Mouse (Mus musculus) CH12.LX (cell line): Measurements from ENCODE around the gene Fdxr. TPM values are rescaled to one million over a fixed set of nuclear protein-coding genes. Genes with fewer than 3 reads are reported as not detected.
A peak's percentile ranks its signal among the peaks of the same experiment; 100 is the strongest.

Experiments
- DNase-seq: peaks from one replicate; pipeline ENCODE4 v3.0.0-alpha.2; 2013; ENCODE audit errors: extremely low read depth
- H3K27ac ChIP-seq: 2 replicates; pipeline ENCODE4 v1.5.1; 2012; ENCODE audit warnings: low read depth, mild to moderate bottlenecking, control low read depth, moderate library complexity; ENCODE audit not compliant: insufficient read depth
- H3K27me3 ChIP-seq: replicated peaks from 2 replicates; pipeline ENCODE3; 2012; ENCODE audit warnings: inconsistent platforms
- H3K36me3 ChIP-seq, 2 experiments: replicated peaks in 1 of 2; 2 replicates each; pipeline versions ENCODE3 to v1.6.1; 2012; ENCODE audit warnings: inconsistent platforms in 1 of 2, low read length in 1 of 2, mild to moderate bottlenecking in 1 of 2, mixed read lengths in 1 of 2, moderate library complexity in 1 of 2; ENCODE audit not compliant: control insufficient read depth in 1 of 2, insufficient read depth in 1 of 2
- H3K4me1 ChIP-seq, 2 experiments: 2 replicates each; pipeline ENCODE4 v1.6.1; 2012; ENCODE audit warnings: inconsistent platforms in 1 of 2, moderate library complexity in 1 of 2; ENCODE audit not compliant: insufficient read depth in 2 of 2, control insufficient read depth in 1 of 2
- H3K4me2 ChIP-seq: 2 replicates; pipeline ENCODE4 v1.6.1; 2012; ENCODE audit warnings: low read depth, mild to moderate bottlenecking, control low read depth; ENCODE audit not compliant: poor library complexity, insufficient read depth, severe bottlenecking
- H3K4me3 ChIP-seq, 3 experiments: fragments of 150-350 bp in 1 of 3; sonication (generic) in 1 of 3; replicated peaks in 1 of 3; 2 replicates each; pipeline versions ENCODE3 to v1.5.1; 2011 to 2012; ENCODE audit warnings: low read depth in 2 of 3, low read length in 2 of 3, mild to moderate bottlenecking in 2 of 3, moderate library complexity in 2 of 3, control low read depth in 1 of 3, improper control_type of control experiment in 1 of 3, inconsistent platforms in 1 of 3, mixed read lengths in 1 of 3; ENCODE audit not compliant: poor library complexity in 1 of 3
- H3K79me2 ChIP-seq: replicated peaks from 2 replicates; pipeline ENCODE4 v1.6.1; 2012; ENCODE audit warnings: mild to moderate bottlenecking, moderate library complexity; ENCODE audit not compliant: control insufficient read depth, poor library complexity, insufficient read depth, severe bottlenecking; ENCODE audit errors: extremely low read depth
- H3K9ac ChIP-seq: 2 replicates; pipeline ENCODE4 v1.6.1; 2012; ENCODE audit warnings: low read depth, mild to moderate bottlenecking, control low read depth, moderate library complexity; ENCODE audit not compliant: insufficient read depth
- H3K9me3 ChIP-seq: replicated peaks from 2 replicates; pipeline ENCODE3; 2012; ENCODE audit warnings: low read length, inconsistent platforms, mixed read lengths
- CHD1 ChIP-seq: IDR thresholded peaks from 2 replicates; pipeline ENCODE4 v1.6.1; 2012; ENCODE audit warnings: low read depth, low read length, improper control_type of control experiment, inconsistent platforms
- CHD2 ChIP-seq: IDR thresholded peaks from 2 replicates; pipeline ENCODE4 v1.6.1; 2011; ENCODE audit warnings: low read length, improper control_type of control experiment
- CTCF ChIP-seq, 2 experiments: IDR thresholded peaks in 1 of 2; conservative IDR thresholded peaks in 1 of 2; 2 replicates each; pipeline ENCODE4 v1.5.1; 2011 to 2012; ENCODE audit warnings: low read depth in 2 of 2, low read length in 2 of 2, improper control_type of control experiment in 1 of 2, inconsistent platforms in 1 of 2, mild to moderate bottlenecking in 1 of 2, moderate library complexity in 1 of 2
- GABPA ChIP-seq: IDR thresholded peaks from 2 replicates; pipeline ENCODE4 v1.6.1; 2012; ENCODE audit warnings: low read depth, low read length, improper control_type of control experiment, inconsistent platforms; ENCODE audit not compliant: insufficient replicate concordance
- HCFC1 ChIP-seq: IDR thresholded peaks from 2 replicates; pipeline ENCODE4 v1.6.1; 2012; ENCODE audit warnings: low read depth, mild to moderate bottlenecking, inconsistent platforms, low read length, improper control_type of control experiment
- IRF4 ChIP-seq: IDR thresholded peaks from 2 replicates; pipeline ENCODE4 v1.6.1; 2014; ENCODE audit warnings: low read depth, mild to moderate bottlenecking, inconsistent platforms, low read length, improper control_type of control experiment
- MAFK ChIP-seq: IDR thresholded peaks from 2 replicates; pipeline ENCODE4 v1.6.1; 2011; ENCODE audit warnings: low read length, improper control_type of control experiment; ENCODE audit not compliant: insufficient replicate concordance
- MAX ChIP-seq: IDR thresholded peaks from 2 replicates; pipeline ENCODE4 v1.6.1; 2011; ENCODE audit warnings: low read length, improper control_type of control experiment
- MAZ ChIP-seq: IDR thresholded peaks from 2 replicates; pipeline ENCODE4 v1.6.1; 2012; ENCODE audit warnings: low read depth, mild to moderate bottlenecking, inconsistent platforms, low read length, improper control_type of control experiment, moderate library complexity
- MEF2A ChIP-seq: IDR thresholded peaks from 2 replicates; pipeline ENCODE4 v1.6.1; 2014; ENCODE audit warnings: low read depth, mild to moderate bottlenecking, inconsistent platforms, low read length, improper control_type of control experiment, borderline replicate concordance
- NELFE ChIP-seq: IDR thresholded peaks from 2 replicates; pipeline ENCODE4 v1.6.1; 2011; ENCODE audit warnings: low read depth, low read length, improper control_type of control experiment
- PAX5 ChIP-seq: IDR thresholded peaks from 2 replicates; pipeline ENCODE4 v1.6.1; 2012; ENCODE audit warnings: low read length, inconsistent platforms, mixed read lengths
- POLR2AphosphoS2 ChIP-seq: IDR thresholded peaks from 2 replicates; pipeline ENCODE4 v1.6.1; 2011; ENCODE audit warnings: low read depth, low read length, improper control_type of control experiment
- RAD21 ChIP-seq: IDR thresholded peaks from 2 replicates; pipeline ENCODE4 v1.6.1; 2011; ENCODE audit warnings: low read depth, mild to moderate bottlenecking, low read length, improper control_type of control experiment, moderate library complexity
- SIN3A ChIP-seq: IDR thresholded peaks from 2 replicates; pipeline ENCODE4 v1.6.1; 2012; ENCODE audit warnings: low read length, improper control_type of control experiment, inconsistent platforms
- SMC3 ChIP-seq: IDR thresholded peaks from 2 replicates; pipeline ENCODE4 v1.6.1; 2011; ENCODE audit warnings: low read depth, low read length, improper control_type of control experiment
- TCF12 ChIP-seq: IDR thresholded peaks from 2 replicates; pipeline ENCODE4 v1.6.1; 2014; ENCODE audit warnings: low read depth, mild to moderate bottlenecking, inconsistent platforms, low read length, improper control_type of control experiment
- USF1 ChIP-seq: IDR thresholded peaks from 2 replicates; pipeline ENCODE4 v1.6.1; 2014; ENCODE audit warnings: low read depth, mild to moderate bottlenecking, inconsistent platforms, low read length, improper control_type of control experiment
- dilution Hi-C: fragments of 300-500 bp; cut with MboI; formaldehyde crosslinking; loops from 2 replicates; pipeline ENCODE4 v1.14.3; 2020; ENCODE audit warnings: low sequenced_read_pairs; ENCODE audit not compliant: extremely low pct_unique_long_range_greater_than_20kb, extremely low pct_ligation_motif_present
- in situ Hi-C: fragments of 300-500 bp; cut with MboI; formaldehyde crosslinking; loops from 3 replicates; pipeline ENCODE4 v1.14.3; 2019; ENCODE audit warnings: low sequenced_read_pairs, low pct_ligation_motif_present, low pct_unique_long_range_greater_than_20kb, mixed read lengths
- polyA plus RNA-seq: library from polyadenylated mRNA; unstranded; fragments of >175 nt; gene quantifications from 2 replicates; pipeline ENCODE4 v1.2.1, GENCODE M21; 2012; ENCODE audit warnings: low read depth; ENCODE audit not compliant: insufficient read length
- total RNA-seq, 2 experiments: library from RNA; depleted of rRNA; stranded (reverse); fragments of 300-350 nt in 1 of 2; fragments of >200 nt in 1 of 2; gene quantifications; 2 replicates each; pipeline ENCODE4 v1.2.3; 2012 to 2014

The Fdxr gene
- total and polyA plus RNA-seq, 3 experiments: 43.8 to 63.3 (median 58.6) TPM

GRCm38 (mm10) chr11:115314249-115314648, 37.4 kb upstream of the Fdxr start:
- Histone ChIP-seq H3K27ac (no peak overlapping the region), H3K9me3 (peaks cover 5% of the 10 kb centered on the region), H3K9ac (no peak overlapping the region), H3K36me3 (no peaks in the 10 kb centered on the region), H3K4me2 (no peak overlapping the region), H3K4me3 (no peak overlapping the region), H3K4me1 (no peaks in the 10 kb centered on the region; a peak in 1 of 4 replicates), H3K79me2 (no peaks in the 10 kb centered on the region), H3K27me3 (peaks cover 93% of the 10 kb centered on the region)
- peak; percentile 29 for DNase-seq
- TF ChIP-seq CTCF (conservative IDR thresholded peaks at IDR 0.05 in 1 of 2, IDR thresholded peaks at IDR 0.05 in 1 of 2; ENCODE audit: low read depth in 2 of 2, low read length in 2 of 2) (peak in 1 of 2 experiments; percentile 67; a peak in 2 of 4 replicates), SMC3 (peak; percentile 32), GABPA (no peak), RAD21 (peak; percentile 64)
- dilution Hi-C loops: no loop called here
- in situ Hi-C loops: no loop called here

- H3K9ac ChIP-seq: no peak overlapping the region
- H3K4me1 ChIP-seq: peaks cover 0 to 10% of the 10 kb centered on the region in 2 experiments; a peak in 2 of 4 replicates
- no peaks in the 10 kb centered on the region for H3K79me2 ChIP-seq
- H3K4me2 ChIP-seq: no peak overlapping the region
- H3K4me3 ChIP-seq: no peak overlapping the region
- H3K27ac ChIP-seq: no peak overlapping the region
- no peak for DNase-seq
- no peak for TF ChIP-seq MAFK
- TF ChIP-seq HCFC1: no peak
- TF ChIP-seq GABPA: no peak
- TF ChIP-seq POLR2AphosphoS2: no peak
- TF ChIP-seq NELFE: no peak
- TF ChIP-seq CHD1: no peak
- TF ChIP-seq CHD2: no peak
- TF ChIP-seq PAX5: no peak
- no peak for TF ChIP-seq MEF2A
- TF ChIP-seq TCF12: no peak
- TF ChIP-seq SIN3A: no peak
- no peak for TF ChIP-seq MAZ
- TF ChIP-seq CTCF (conservative IDR thresholded peaks at IDR 0.05 in 1 of 2, IDR thresholded peaks at IDR 0.05 in 1 of 2; ENCODE audit: low read depth in 2 of 2, low read length in 2 of 2): no peak
- no peak for TF ChIP-seq MAX
- no peak for TF ChIP-seq IRF4
- no peak for TF ChIP-seq USF1
- TF ChIP-seq SMC3: no peak
- no peaks in the 10 kb centered on the region for H3K9me3 ChIP-seq
- no peaks in the 10 kb centered on the region for H3K36me3 ChIP-seq
- in situ Hi-C loops (no loop called here), dilution Hi-C loops (no loop called here)
- H3K27me3 ChIP-seq: peaks cover 89% of the 10 kb centered on the region
Observed at GRCm38 (mm10) chr11:115308781-115309180, 31.9 kb upstream of the Fdxr start.
